Mouse (Mus musculus) limb, embryonic 15.5 days (tissue): ENCODE measurements around the gene Lig4. TPM values are rescaled to one million over a fixed set of nuclear protein-coding genes. Genes with fewer than 3 reads are reported as not detected.
A peak's percentile ranks its signal among the peaks of the same experiment; 100 is the strongest.

Experiments
- ATAC-seq: fragments of 200-750 bp; cut with Nextera tagmentation; 2 replicates; pipeline ENCODE4 v1.8.0; 2017; ENCODE audit warnings: low read depth, moderate TSS enrichment; ENCODE audit not compliant: insufficient number of reproducible peaks, low FRiP score, low TSS enrichment
- H3K27ac ChIP-seq: fragments of 300-500 bp; sonication (generic); 2 replicates; pipeline ENCODE4 v1.5.1; 2015; ENCODE audit warnings: moderate library complexity, mild to moderate bottlenecking, inconsistent platforms
- H3K27me3 ChIP-seq: fragments of 300-500 bp; sonication (generic); 2 replicates; pipeline ENCODE4 v1.6.1; 2015; ENCODE audit warnings: inconsistent platforms
- H3K36me3 ChIP-seq: fragments of 300-500 bp; sonication (generic); 2 replicates; pipeline ENCODE4 v1.6.1; 2015; ENCODE audit warnings: inconsistent platforms
- H3K4me1 ChIP-seq: fragments of 300-500 bp; sonication (generic); 2 replicates; pipeline ENCODE4 v1.6.1; 2015; ENCODE audit warnings: inconsistent platforms
- H3K4me2 ChIP-seq: fragments of 300-500 bp; sonication (generic); 2 replicates; pipeline ENCODE4 v1.6.1; 2015; ENCODE audit warnings: mild to moderate bottlenecking, inconsistent platforms
- H3K4me3 ChIP-seq: fragments of 300-500 bp; sonication (generic); 2 replicates; pipeline ENCODE4 v1.5.1; 2015; ENCODE audit warnings: mild to moderate bottlenecking, inconsistent platforms
- H3K9ac ChIP-seq: fragments of 300-500 bp; sonication (generic); 2 replicates; pipeline ENCODE4 v1.6.1; 2015; ENCODE audit warnings: inconsistent platforms
- H3K9me3 ChIP-seq: fragments of 300-500 bp; sonication (generic); 2 replicates; pipeline ENCODE4 v1.6.1; 2016; ENCODE audit warnings: inconsistent platforms
- WGBS: fragments of 180-500 bp; shearing (Covaris S2); methylation state at CpG from one replicate; pipeline ENCODE4 v1.1.7; 2015; 5-methylcytosine and 5-hydroxymethylcytosine counted together
- polyA plus RNA-seq: library from polyadenylated mRNA; unstranded; fragments of >200 nt; fragmentation: Nextera tagmentation; extraction: Ambion mirVana; gene quantifications from 2 replicates; pipeline ENCODE4 v1.2.1, GENCODE M21; 2015

The Lig4 gene
- polyA plus RNA-seq, 1 experiment from 2014 or later = 4.2 TPM

- Histone ChIP-seq H3K4me3 (peak overlapping the region; percentile 75), H3K4me1 (peaks cover 30% of the 10 kb centered on the region), H3K4me2 (peak overlapping the region; percentile 77), H3K9ac (peak overlapping the region; percentile 48), H3K27ac (peak overlapping the region; percentile 59), H3K27me3 (no peaks in the 10 kb centered on the region), H3K9me3 (no peaks in the 10 kb centered on the region), H3K36me3 (peaks cover 23% of the 10 kb centered on the region)
- WGBS = under 1% methylated on average over 47 of the region's 47 CpGs
- ATAC-seq = peak; percentile 94
Measured at GRCm38 (mm10) chr8:9975898-9976611, 1.4 kb downstream of the Lig4 start.

- H3K4me1 ChIP-seq = peaks cover 30% of the 10 kb centered on the region
- H3K27me3 ChIP-seq = no peaks in the 10 kb centered on the region
- H3K36me3 ChIP-seq = peaks cover 26% of the 10 kb centered on the region
- H3K9me3 ChIP-seq = no peaks in the 10 kb centered on the region
- WGBS = 46% methylated on average over 5 of the region's 5 CpGs
- no peak overlapping the region for H3K27ac ChIP-seq
- H3K4me2 ChIP-seq = peak overlapping the region; percentile 77
- H3K9ac ChIP-seq = no peak overlapping the region
- peak overlapping the region; percentile 75 for H3K4me3 ChIP-seq
- ATAC-seq = no peak
Measured at GRCm38 (mm10) chr8:9975276-9975675, 2.2 kb downstream of the Lig4 start.

- Histone ChIP-seq H3K4me1 (peaks cover 8% of the 10 kb centered on the region), H3K9me3 (no peaks in the 10 kb centered on the region), H3K27ac (no peak overlapping the region), H3K27me3 (no peaks in the 10 kb centered on the region), H3K4me3 (no peak overlapping the region), H3K36me3 (peaks cover 37% of the 10 kb centered on the region), H3K9ac (no peak overlapping the region), H3K4me2 (no peak overlapping the region)
- no peak for ATAC-seq
- WGBS = 93% methylated on average over 9 of the region's 9 CpGs
Measured at GRCm38 (mm10) chr8:9971866-9972265, 5.6 kb downstream of the Lig4 start.

GRCm38 (mm10) chr8:9959919-9960318, 17.6 kb downstream of the Lig4 start:
- Histone ChIP-seq H3K27me3 (no peaks in the 10 kb centered on the region), H3K36me3 (no peaks in the 10 kb centered on the region), H3K4me3 (no peak overlapping the region), H3K27ac (no peak overlapping the region), H3K9ac (no peak overlapping the region), H3K9me3 (no peaks in the 10 kb centered on the region), H3K4me2 (no peak overlapping the region), H3K4me1 (no peaks in the 10 kb centered on the region)
- WGBS = 85% methylated on average over 2 of the region's 2 CpGs
- no peak for ATAC-seq

- H3K4me3 ChIP-seq = no peak overlapping the region
- no peak overlapping the region for H3K27ac ChIP-seq
- no peak for ATAC-seq
- H3K4me2 ChIP-seq = no peak overlapping the region
- 65% methylated on average over 4 of the region's 4 CpGs for WGBS
- no peak overlapping the region for H3K9ac ChIP-seq
- H3K27me3 ChIP-seq = no peaks in the 10 kb centered on the region
- no peaks in the 10 kb centered on the region for H3K36me3 ChIP-seq
- H3K9me3 ChIP-seq = no peaks in the 10 kb centered on the region
- no peaks in the 10 kb centered on the region for H3K4me1 ChIP-seq
Measured at GRCm38 (mm10) chr8:9958338-9958737, 19.1 kb downstream of the Lig4 start.

GRCm38 (mm10) chr8:9949134-9949890, 28.2 kb downstream of the Lig4 start:
- H3K27me3 ChIP-seq = no peaks in the 10 kb centered on the region
- H3K9me3 ChIP-seq = no peaks in the 10 kb centered on the region
- no peak for ATAC-seq
- H3K36me3 ChIP-seq = no peaks in the 10 kb centered on the region
- H3K4me3 ChIP-seq = no peak overlapping the region
- 60% methylated on average over 10 of the region's 10 CpGs for WGBS
- H3K9ac ChIP-seq = no peak overlapping the region
- H3K4me2 ChIP-seq = no peak overlapping the region
- no peak overlapping the region for H3K27ac ChIP-seq
- H3K4me1 ChIP-seq = no peaks in the 10 kb centered on the region

- Histone ChIP-seq H3K27me3 (no peaks in the 10 kb centered on the region), H3K9ac (no peak overlapping the region), H3K36me3 (no peaks in the 10 kb centered on the region), H3K9me3 (no peaks in the 10 kb centered on the region), H3K4me1 (no peaks in the 10 kb centered on the region), H3K4me2 (no peak overlapping the region), H3K27ac (no peak overlapping the region), H3K4me3 (no peak overlapping the region)
- 64% methylated on average over 7 of the region's 7 CpGs for WGBS
- ATAC-seq = no peak
Measured at GRCm38 (mm10) chr8:9935574-9935973, 41.9 kb downstream of the Lig4 start.

GRCm38 (mm10) chr8:9934891-9935565, 42.5 kb downstream of the Lig4 start:
- no peak for ATAC-seq
- no peaks in the 10 kb centered on the region for H3K9me3 ChIP-seq
- 31% methylated on average over 10 of the region's 10 CpGs for WGBS

GRCm38 (mm10) chr8:9932711-9933110, 44.8 kb downstream of the Lig4 start:
- Histone ChIP-seq H3K9ac (no peak overlapping the region), H3K36me3 (no peaks in the 10 kb centered on the region), H3K4me1 (no peaks in the 10 kb centered on the region), H3K4me2 (no peak overlapping the region), H3K27me3 (no peaks in the 10 kb centered on the region), H3K9me3 (no peaks in the 10 kb centered on the region), H3K27ac (no peak overlapping the region), H3K4me3 (no peak overlapping the region)
- ATAC-seq = no peak

More at GRCm38 (mm10) chr8:9934891-9935565, 42.5 kb downstream of the Lig4 start:
- H3K4me1 ChIP-seq = no peaks in the 10 kb centered on the region
- no peak overlapping the region for H3K27ac ChIP-seq
- H3K4me3 ChIP-seq = no peak overlapping the region
- no peaks in the 10 kb centered on the region for H3K27me3 ChIP-seq
- no peak overlapping the region for H3K4me2 ChIP-seq
- no peak overlapping the region for H3K9ac ChIP-seq
- no peaks in the 10 kb centered on the region for H3K36me3 ChIP-seq

- no peaks in the 10 kb centered on the region for H3K9me3 ChIP-seq
- no peak overlapping the region for H3K4me2 ChIP-seq
- H3K9ac ChIP-seq = no peak overlapping the region
- no peaks in the 10 kb centered on the region for H3K27me3 ChIP-seq
- no peaks in the 10 kb centered on the region for H3K4me1 ChIP-seq
- no peak overlapping the region for H3K4me3 ChIP-seq
- WGBS = 75% methylated on average over 14 of the region's 14 CpGs
- no peaks in the 10 kb centered on the region for H3K36me3 ChIP-seq
- no peak for ATAC-seq
- H3K27ac ChIP-seq = no peak overlapping the region
Measured at GRCm38 (mm10) chr8:9929746-9930445, 47.6 kb downstream of the Lig4 start.
